Mouse (Mus musculus) T-helper 17 cell (primary cell): ENCODE measurements around the gene Gna12.

Experiments used
- in situ Hi-C, 2 experiments: fragments of 300-600 bp; cut with MboI, MseI; formaldehyde crosslinking; loops; 1 replicate in 1 of 2; 2 replicates in 1 of 2; pipeline ENCODE4 v1.15.1; 2025; ENCODE audit warnings: high pct_unique_total_duplicates in 2 of 2

Gene Gna12

GRCm38 (mm10) chr5:140830314-140831063 is at the start of gene Gna12:
TSS of gene Gna12 (minus strand) at chr5:140830431.
- in situ Hi-C loops, result no loop called here

- in situ Hi-C loops, result loop anchor here in 1 of 2 experiments (5.0 kb wide), 1 partner anchor 64 kb away; no protein-coding TSS in a partner anchor
Measured at GRCm38 (mm10) chr5:140878644-140879043, 48.4 kb upstream of the Gna12 start.

GRCm38 (mm10) chr5:140873736-140874307 is 43.6 kb upstream of the Gna12 start:
- in situ Hi-C loops, result loop anchor here (5.0 to 25.0 kb wide), 2 partner anchors 368 to 1438 kb away; partner anchors contain the start of gene Sdk1 (in 1 of the 2)

GRCm38 (mm10) chr5:140873039-140873551 is 42.9 kb upstream of the Gna12 start:
- in situ Hi-C loops, result loop anchor here (5.0 to 25.0 kb wide), 2 partner anchors 369 to 1439 kb away; partner anchors contain the start of gene Sdk1 (in 1 of the 2)

GRCm38 (mm10) chr5:140872532-140873038 is 42.4 kb upstream of the Gna12 start:
- in situ Hi-C loops, result loop anchor here (5.0 to 25.0 kb wide), 2 partner anchors 370 to 1440 kb away; partner anchors contain the start of gene Sdk1 (in 1 of the 2)

- in situ Hi-C loops, result loop anchor here (5.0 to 25.0 kb wide), 2 partner anchors 371 to 1441 kb away; partner anchors contain the start of gene Sdk1 (in 1 of the 2)
Measured at GRCm38 (mm10) chr5:140871241-140871640, 41.0 kb upstream of the Gna12 start.

GRCm38 (mm10) chr5:140869034-140869433 is 38.8 kb upstream of the Gna12 start:
- in situ Hi-C loops, result loop anchor here in 1 of 2 experiments (25.0 kb wide), 1 partner anchor 1443 kb away; no protein-coding TSS in a partner anchor

GRCm38 (mm10) chr5:140859730-140860129 is 29.5 kb upstream of the Gna12 start:
- in situ Hi-C loops, result loop anchor here in 1 of 2 experiments (25.0 kb wide), 1 partner anchor 1453 kb away; no protein-coding TSS in a partner anchor

- in situ Hi-C loops, result loop anchor here in 1 of 2 experiments (25.0 kb wide), 1 partner anchor 1454 kb away; no protein-coding TSS in a partner anchor
Measured at GRCm38 (mm10) chr5:140858335-140858734, 28.1 kb upstream of the Gna12 start.

- in situ Hi-C loops, result loop anchor here in 1 of 2 experiments (25.0 kb wide), 1 partner anchor 1455 kb away; no protein-coding TSS in a partner anchor
Measured at GRCm38 (mm10) chr5:140857432-140858154, 27.4 kb upstream of the Gna12 start.

GRCm38 (mm10) chr5:140855909-140856530 is 25.8 kb upstream of the Gna12 start:
- in situ Hi-C loops, result loop anchor here in 1 of 2 experiments (25.0 kb wide), 1 partner anchor 1456 kb away; no protein-coding TSS in a partner anchor

- in situ Hi-C loops, result loop anchor here in 1 of 2 experiments (25.0 kb wide), 1 partner anchor 1458 kb away; no protein-coding TSS in a partner anchor
Measured at GRCm38 (mm10) chr5:140854700-140855099, 24.5 kb upstream of the Gna12 start.

GRCm38 (mm10) chr5:140853723-140854122 is 23.5 kb upstream of the Gna12 start:
- in situ Hi-C loops, result loop anchor here in 1 of 2 experiments (25.0 kb wide), 1 partner anchor 1459 kb away; no protein-coding TSS in a partner anchor

GRCm38 (mm10) chr5:140852435-140852996 is 22.3 kb upstream of the Gna12 start:
- in situ Hi-C loops, result loop anchor here in 1 of 2 experiments (25.0 kb wide), 1 partner anchor 1460 kb away; no protein-coding TSS in a partner anchor

- in situ Hi-C loops, result loop anchor here in 1 of 2 experiments (5.0 to 10.0 kb wide), 3 partner anchors 237 to 1050 kb away; partner anchors contain the start of gene Sdk1
Measured at GRCm38 (mm10) chr5:140847300-140847729, 17.1 kb upstream of the Gna12 start.

- in situ Hi-C loops, result loop anchor here in 1 of 2 experiments (10.0 kb wide), 2 partner anchors 243 to 403 kb away; partner anchors contain the start of gene Sdk1
Measured at GRCm38 (mm10) chr5:140841942-140842341, 11.7 kb upstream of the Gna12 start.

- in situ Hi-C loops, result no loop called here
Measured at GRCm38 (mm10) chr5:140831064-140831431, 817 bp upstream of the Gna12 start.

- in situ Hi-C loops, result loop anchor here in 1 of 2 experiments (10.0 kb wide), 1 partner anchor 1435 kb away; no protein-coding TSS in a partner anchor
Measured at GRCm38 (mm10) chr5:140829911-140830294, 328 bp downstream of the Gna12 start.
